Mouse (Mus musculus) heart, adult 9 months (tissue): ENCODE data around the gene Nipa1.
"Not testable (repeated sequence)": the region's sequence is repeated elsewhere in the genome, so short reads cannot be mapped to it uniquely, and the experiment has no call there.

Source experiments
- DNase-seq, 2 experiments: peaks; one replicate each; pipeline ENCODE4 v3.0.0; 2022; ENCODE audit warnings: low spot score in 2 of 2

Gene Nipa1

GRCm38 (mm10) chr7:56019930-56020253 is at the start of gene Nipa1:
Gene Nipa1 (minus strand): TSS chr7:56019954.
- DNase-seq = no peak

GRCm38 (mm10) chr7:56066634-56067033 is 46.9 kb upstream of the Nipa1 start:
- DNase-seq = no peak

GRCm38 (mm10) chr7:56066136-56066535 is 46.4 kb upstream of the Nipa1 start:
- DNase-seq = peak; percentile 10 to 38

GRCm38 (mm10) chr7:56064876-56065275 is 45.1 kb upstream of the Nipa1 start:
- DNase-seq = peak in 1 of 2 experiments; percentile 27

- DNase-seq = no peak
Observed at GRCm38 (mm10) chr7:56055338-56055737, 35.6 kb upstream of the Nipa1 start.

- no peak for DNase-seq
Observed at GRCm38 (mm10) chr7:56052996-56053395, 33.2 kb upstream of the Nipa1 start.

- peak; percentile 16 to 21 for DNase-seq
Observed at GRCm38 (mm10) chr7:56050487-56050911, 30.7 kb upstream of the Nipa1 start.

GRCm38 (mm10) chr7:56049831-56050321 is 30.1 kb upstream of the Nipa1 start, which contains the start of gene Herc2:
Gene Herc2 (plus strand): TSS chr7:56050196.
- peak; percentile 99 to 100 for DNase-seq

- no peak for DNase-seq
Observed at GRCm38 (mm10) chr7:56047178-56047577, 27.4 kb upstream of the Nipa1 start.

- no peak for DNase-seq
Observed at GRCm38 (mm10) chr7:56044267-56044629, 24.5 kb upstream of the Nipa1 start.

- DNase-seq = no peak
Observed at GRCm38 (mm10) chr7:56043577-56044266, 24.0 kb upstream of the Nipa1 start.

GRCm38 (mm10) chr7:56042353-56042752 is 22.6 kb upstream of the Nipa1 start:
- peak in 1 of 2 experiments; percentile 29 for DNase-seq

GRCm38 (mm10) chr7:56023586-56023985 is 3.8 kb upstream of the Nipa1 start:
- DNase-seq = no peak

- DNase-seq = peak; percentile 59 to 61
Observed at GRCm38 (mm10) chr7:56018972-56019929, 503 bp downstream of the Nipa1 start.

GRCm38 (mm10) chr7:56018446-56018971 is 1.2 kb downstream of the Nipa1 start:
- no peak for DNase-seq

- no peak for DNase-seq
Observed at GRCm38 (mm10) chr7:56017761-56018160, 2.0 kb downstream of the Nipa1 start.

- no peak for DNase-seq
Observed at GRCm38 (mm10) chr7:56015837-56016236, 3.9 kb downstream of the Nipa1 start.

GRCm38 (mm10) chr7:56015172-56015571 is 4.6 kb downstream of the Nipa1 start:
- DNase-seq = no peak

GRCm38 (mm10) chr7:56014002-56014702 is 5.6 kb downstream of the Nipa1 start:
- DNase-seq = not testable (repeated sequence)

- DNase-seq = no peak
Observed at GRCm38 (mm10) chr7:56013261-56014001, 6.3 kb downstream of the Nipa1 start.

GRCm38 (mm10) chr7:56011018-56011333 is 8.8 kb downstream of the Nipa1 start:
- DNase-seq = no peak
